Mouse (Mus musculus): ENCODE measurements around the gene Ctsh. TPM values are rescaled to one million over a fixed set of nuclear protein-coding genes. Genes with fewer than 3 reads are reported as not detected.

The Ctsh gene
- polyA plus RNA-seq (2021; fragmentation: Nextera tagmentation): 25.5 and 29.2 TPM in 2 replicates
- long read RNA-seq, experiment 1, transcript Ctsh-201 (12 exons, 1,617 nt): major isoform, 19 of 21 reads
- long read RNA-seq, experiment 1, partial matches to known transcripts: 2 of 21 reads
- long read RNA-seq, experiment 1, other reads (novel, unspliced or antisense): 0 of 21 reads
- long read RNA-seq, experiment 2, transcript Ctsh-201 (12 exons, 1,617 nt): major isoform, 30 of 37 reads
- long read RNA-seq, experiment 2, partial matches to known transcripts: 0 of 37 reads
- long read RNA-seq, experiment 2, other reads (novel, unspliced or antisense): 5 of 37 reads

DNA sequence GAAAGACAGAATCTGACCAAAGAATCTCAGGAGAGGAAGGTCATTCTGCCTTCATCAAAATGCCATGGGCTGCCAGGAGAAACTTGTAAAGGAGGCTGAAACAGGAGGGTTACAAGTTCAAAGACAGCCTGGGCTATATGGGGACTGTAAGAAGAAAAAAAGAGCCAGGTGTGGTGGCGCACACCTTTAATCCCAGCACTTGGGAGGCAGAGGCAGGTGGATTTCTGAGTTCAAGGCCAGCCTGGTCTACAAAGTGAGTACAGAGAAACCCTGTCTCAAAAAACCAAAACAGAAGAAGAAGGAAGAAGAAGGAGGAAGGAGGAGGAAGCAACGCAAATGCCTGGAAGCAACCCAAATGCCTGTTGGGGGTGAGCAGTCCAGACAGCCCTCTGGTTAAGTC, at the start of gene Ctsh:
TSS of gene Ctsh (plus strand) at position 301 of the 400 bp plus-strand sequence.

DNA sequence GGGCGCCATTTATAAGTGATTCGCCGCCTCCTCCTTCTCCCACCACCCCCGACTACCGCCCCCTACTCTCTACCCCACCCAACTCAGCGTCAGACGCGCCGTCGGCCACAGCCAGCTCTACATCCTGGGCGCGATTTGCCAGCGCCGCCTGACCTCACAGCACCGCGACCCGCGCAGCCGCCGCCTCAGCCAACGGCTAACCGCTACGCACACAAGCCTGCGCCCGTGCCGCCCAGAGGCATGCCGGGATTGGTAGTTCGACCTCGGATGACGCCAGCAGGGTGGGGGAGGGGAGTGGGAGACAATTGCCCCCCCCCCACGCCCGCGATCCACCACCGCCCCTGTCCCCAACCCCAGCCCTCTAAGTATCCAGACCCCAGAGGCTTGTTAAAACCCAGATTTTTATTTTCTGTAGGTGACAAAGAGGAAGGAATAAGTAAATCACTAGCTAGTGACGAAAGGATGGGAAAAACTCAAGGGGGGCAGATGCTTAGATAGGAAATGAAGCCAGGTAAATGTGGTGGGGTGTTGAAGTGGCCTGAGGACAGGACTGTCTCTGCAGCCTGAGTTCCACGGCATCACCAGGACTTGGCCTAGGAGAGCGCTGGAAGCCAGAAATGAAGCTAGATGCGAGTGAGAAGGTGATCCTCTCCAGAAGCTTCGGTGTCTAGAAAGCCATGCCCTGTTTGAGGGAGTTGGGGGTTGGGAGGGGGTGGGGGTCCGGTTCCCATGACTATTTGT, 60.8 kb downstream of the Ctsh start, which contains the start of gene Morf4l1:
TSS of gene Morf4l1 (minus strand) at position 208 of the 741 bp plus-strand sequence.

Other genes with a start within 250 kb of the Ctsh start
- 185 and 214 TPM in 2 replicates for gene Rasgrf1, start 144.2 kb upstream of the Ctsh start, polyA plus RNA-seq (2021; fragmentation: Nextera tagmentation)
- 306 and 352 TPM in 2 replicates for gene Morf4l1, start 60.6 kb downstream of the Ctsh start, polyA plus RNA-seq (2021; fragmentation: Nextera tagmentation)
- not detected in 2 replicates for gene Adamts7, start 108.9 kb downstream of the Ctsh start, polyA plus RNA-seq (2021; fragmentation: Nextera tagmentation)
- gene Tbc1d2b, start 216.7 kb downstream of the Ctsh start, polyA plus RNA-seq (2021; fragmentation: Nextera tagmentation): 0.98 and 1.1 TPM in 2 replicates